Mouse (Mus musculus): ENCODE measurements at regions not wholly inside any gene's neighbourhood (a gene's known extent, or its start where the extent isn't known, plus 50 kb on each side); places are given as distances from the start of the nearest gene placed in this dataset.

GRCm38 (mm10) chr1:76772694-76773093, 742.2 kb downstream of the Epha4 start:
- DNase-seq (ENCODE audit: low read depth in 1 of 2, low spot score in 2 of 2) = no peak
- H3K4me3 ChIP-seq (ENCODE audit: extremely low read depth, insufficient read depth, insufficient read length) = no peak overlapping the region
- no peaks in the 10 kb centered on the region for H3K27me3 ChIP-seq (ENCODE audit: control insufficient read depth, insufficient read depth, low read length)
- WGBS = 79% methylated on average over 2 of the region's 2 CpGs
- no peak for TF ChIP-seq CTCF (IDR thresholded peaks at IDR 0.05; ENCODE audit: extremely low read depth, insufficient read depth, insufficient read length, insufficient replicate concordance)
- no peak for TF ChIP-seq POLR2A (IDR thresholded peaks at IDR 0.05; ENCODE audit: low read depth, low read length)
- no peak overlapping the region for H3K27ac ChIP-seq (ENCODE audit: insufficient read depth, low read length)
- no peaks in the 10 kb centered on the region for H3K4me1 ChIP-seq (ENCODE audit: control insufficient read depth, insufficient read depth, insufficient read length)
- no peaks in the 10 kb centered on the region for H3K36me3 ChIP-seq (ENCODE audit: control insufficient read depth, insufficient read depth, low read length)

GRCm38 (mm10) chr1:76786871-76787270, 728.0 kb downstream of the Epha4 start:
- TF ChIP-seq POLR2A (IDR thresholded peaks at IDR 0.05; ENCODE audit: low read depth, low read length) (no peak), CTCF (IDR thresholded peaks at IDR 0.05; ENCODE audit: extremely low read depth, insufficient read depth, insufficient read length, insufficient replicate concordance) (no peak)

GRCm38 (mm10) chr1:76793438-76793837, 721.5 kb downstream of the Epha4 start:
- WGBS = 76% methylated on average over 2 of the region's 2 CpGs
- Histone ChIP-seq H3K36me3 (ENCODE audit: control insufficient read depth, insufficient read depth, low read length) (no peaks in the 10 kb centered on the region), H3K4me3 (ENCODE audit: extremely low read depth, insufficient read depth, insufficient read length) (no peak overlapping the region), H3K27ac (ENCODE audit: insufficient read depth, low read length) (no peak overlapping the region), H3K4me1 (ENCODE audit: control insufficient read depth, insufficient read depth, insufficient read length) (no peaks in the 10 kb centered on the region), H3K27me3 (ENCODE audit: control insufficient read depth, insufficient read depth, low read length) (no peaks in the 10 kb centered on the region)
- TF ChIP-seq CTCF (IDR thresholded peaks at IDR 0.05; ENCODE audit: extremely low read depth, insufficient read depth, insufficient read length, insufficient replicate concordance) = no peak
- no peak for TF ChIP-seq POLR2A (IDR thresholded peaks at IDR 0.05; ENCODE audit: low read depth, low read length)
- no peak for DNase-seq (ENCODE audit: low read depth in 1 of 2, low spot score in 2 of 2)

More at GRCm38 (mm10) chr1:76786871-76787270, 728.0 kb downstream of the Epha4 start:
- no peak for DNase-seq (ENCODE audit: low read depth in 1 of 2, low spot score in 2 of 2)
- Histone ChIP-seq H3K4me1 (ENCODE audit: control insufficient read depth, insufficient read depth, insufficient read length) (no peaks in the 10 kb centered on the region), H3K36me3 (ENCODE audit: control insufficient read depth, insufficient read depth, low read length) (no peaks in the 10 kb centered on the region), H3K27me3 (ENCODE audit: control insufficient read depth, insufficient read depth, low read length) (no peaks in the 10 kb centered on the region), H3K27ac (ENCODE audit: insufficient read depth, low read length) (no peak overlapping the region), H3K4me3 (ENCODE audit: extremely low read depth, insufficient read depth, insufficient read length) (no peak overlapping the region)
- WGBS = 89% methylated on average over 2 of the region's 2 CpGs

- Histone ChIP-seq H3K27me3 (ENCODE audit: control insufficient read depth, insufficient read depth, low read length) (no peaks in the 10 kb centered on the region), H3K4me1 (ENCODE audit: control insufficient read depth, insufficient read depth, insufficient read length) (no peaks in the 10 kb centered on the region), H3K27ac (ENCODE audit: insufficient read depth, low read length) (no peak overlapping the region), H3K4me3 (ENCODE audit: extremely low read depth, insufficient read depth, insufficient read length) (no peak overlapping the region), H3K36me3 (ENCODE audit: control insufficient read depth, insufficient read depth, low read length) (no peaks in the 10 kb centered on the region)
- DNase-seq (ENCODE audit: low read depth in 1 of 2, low spot score in 2 of 2) = no peak
- no peak for TF ChIP-seq CTCF (IDR thresholded peaks at IDR 0.05; ENCODE audit: extremely low read depth, insufficient read depth, insufficient read length, insufficient replicate concordance)
- TF ChIP-seq POLR2A (IDR thresholded peaks at IDR 0.05; ENCODE audit: low read depth, low read length) = no peak
- WGBS = 80% methylated on average over 1 of the region's 1 CpGs
Measured at GRCm38 (mm10) chr1:76819906-76820305, 695.0 kb downstream of the Epha4 start.

GRCm38 (mm10) chr1:76821610-76822009, 693.3 kb downstream of the Epha4 start:
- H3K27me3 ChIP-seq (ENCODE audit: control insufficient read depth, insufficient read depth, low read length) = no peaks in the 10 kb centered on the region
- DNase-seq (ENCODE audit: low read depth in 1 of 2, low spot score in 2 of 2) = no peak
- TF ChIP-seq POLR2A (IDR thresholded peaks at IDR 0.05; ENCODE audit: low read depth, low read length) (no peak), CTCF (IDR thresholded peaks at IDR 0.05; ENCODE audit: extremely low read depth, insufficient read depth, insufficient read length, insufficient replicate concordance) (no peak)
- no peaks in the 10 kb centered on the region for H3K4me1 ChIP-seq (ENCODE audit: control insufficient read depth, insufficient read depth, insufficient read length)
- H3K27ac ChIP-seq (ENCODE audit: insufficient read depth, low read length) = no peak overlapping the region
- WGBS = 67% methylated on average over 3 of the region's 3 CpGs
- no peak overlapping the region for H3K4me3 ChIP-seq (ENCODE audit: extremely low read depth, insufficient read depth, insufficient read length)
- no peaks in the 10 kb centered on the region for H3K36me3 ChIP-seq (ENCODE audit: control insufficient read depth, insufficient read depth, low read length)

- Histone ChIP-seq H3K36me3 (ENCODE audit: control insufficient read depth, insufficient read depth, low read length) (no peaks in the 10 kb centered on the region), H3K27ac (ENCODE audit: insufficient read depth, low read length) (no peak overlapping the region), H3K27me3 (ENCODE audit: control insufficient read depth, insufficient read depth, low read length) (no peaks in the 10 kb centered on the region), H3K4me1 (ENCODE audit: control insufficient read depth, insufficient read depth, insufficient read length) (no peaks in the 10 kb centered on the region), H3K4me3 (ENCODE audit: extremely low read depth, insufficient read depth, insufficient read length) (no peak overlapping the region)
- no peak for DNase-seq (ENCODE audit: low read depth in 1 of 2, low spot score in 2 of 2)
- 66% methylated on average over 2 of the region's 2 CpGs for WGBS
- TF ChIP-seq CTCF (IDR thresholded peaks at IDR 0.05; ENCODE audit: extremely low read depth, insufficient read depth, insufficient read length, insufficient replicate concordance) (no peak), POLR2A (IDR thresholded peaks at IDR 0.05; ENCODE audit: low read depth, low read length) (no peak)
Measured at GRCm38 (mm10) chr1:76829690-76830089, 685.2 kb downstream of the Epha4 start.

- Histone ChIP-seq H3K4me1 (ENCODE audit: control insufficient read depth, insufficient read depth, insufficient read length) (no peaks in the 10 kb centered on the region), H3K4me3 (ENCODE audit: extremely low read depth, insufficient read depth, insufficient read length) (no peak overlapping the region), H3K36me3 (ENCODE audit: control insufficient read depth, insufficient read depth, low read length) (no peaks in the 10 kb centered on the region), H3K27ac (ENCODE audit: insufficient read depth, low read length) (no peak overlapping the region), H3K27me3 (ENCODE audit: control insufficient read depth, insufficient read depth, low read length) (no peaks in the 10 kb centered on the region)
- WGBS = 22% methylated on average over 2 of the region's 2 CpGs
- TF ChIP-seq POLR2A (IDR thresholded peaks at IDR 0.05; ENCODE audit: low read depth, low read length) (no peak), CTCF (IDR thresholded peaks at IDR 0.05; ENCODE audit: extremely low read depth, insufficient read depth, insufficient read length, insufficient replicate concordance) (no peak)
- DNase-seq (ENCODE audit: low read depth in 1 of 2, low spot score in 2 of 2) = no peak
Measured at GRCm38 (mm10) chr1:76832311-76832710, 682.6 kb downstream of the Epha4 start.

All from spleen, adult 2 months (tissue).